Mouse (Mus musculus): Measurements from ENCODE around the gene Csnk1e. TPM values are rescaled to one million over a fixed set of nuclear protein-coding genes. Genes with fewer than 3 reads are reported as not detected.

Csnk1e gene
- polyA plus RNA-seq, 1 experiment from 2014 or later: 91.0 TPM

DNA sequence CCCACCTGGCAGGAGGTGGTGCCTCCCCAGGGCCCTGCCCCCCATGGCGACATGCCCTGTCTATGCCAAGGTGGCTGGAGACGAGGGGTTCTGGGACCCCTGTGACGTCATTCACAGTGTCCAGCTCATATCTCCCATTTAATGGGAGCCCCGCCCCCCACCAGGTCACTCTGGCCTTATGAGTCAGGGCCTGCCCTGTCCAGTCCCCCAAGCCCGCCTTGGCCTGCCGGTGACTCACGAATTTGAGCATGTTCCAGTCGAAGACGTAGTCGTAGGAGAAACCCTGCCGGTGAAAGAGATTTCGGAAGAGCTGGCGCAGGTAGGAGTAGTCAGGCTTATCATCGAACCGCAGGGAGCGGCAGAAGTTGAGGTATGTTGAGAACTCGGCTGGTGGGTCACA lies 30.8 kb downstream of the Csnk1e start:
- 87% methylated on average over 17 of the region's 17 CpGs for WGBS (ENCODE audit: insufficient replicate concordance)

DNA sequence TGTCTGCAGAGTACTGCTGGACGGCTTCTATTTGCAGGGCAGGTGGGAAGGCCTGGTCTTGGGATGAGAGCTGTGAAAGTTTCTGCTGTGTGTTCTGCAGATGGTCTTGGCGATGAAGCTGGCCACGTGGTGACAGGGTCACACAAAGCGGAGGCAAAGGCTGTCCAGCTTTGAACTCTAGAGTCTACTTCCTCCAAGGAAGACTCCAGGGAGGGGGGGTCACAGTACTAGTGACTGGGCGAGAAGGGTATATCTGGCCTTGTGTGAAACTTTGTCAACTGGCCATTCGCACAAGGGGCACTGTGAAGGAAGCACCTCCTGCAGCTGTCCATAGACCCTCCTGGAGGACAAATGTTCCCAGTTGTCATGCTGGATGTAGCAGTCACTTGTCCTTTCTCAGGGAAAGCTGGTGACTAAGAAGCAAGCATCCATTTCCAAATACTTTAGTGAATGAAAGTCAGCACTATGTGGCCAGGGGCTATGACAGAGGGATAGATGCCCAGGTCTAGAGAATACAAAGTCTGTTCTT lies 32.6 kb downstream of the Csnk1e start:
- no peak overlapping the region for H3K9ac ChIP-seq (ENCODE audit: low read depth, low read length)
- no peak overlapping the region for H3K4me3 ChIP-seq (ENCODE audit: low read depth, low read length)
- H3K27ac ChIP-seq (ENCODE audit: low read depth, low read length): no peak overlapping the region
- peaks cover 57% of the 10 kb centered on the region for H3K36me3 ChIP-seq (ENCODE audit: control insufficient read depth, insufficient read depth, low read length)
- 78% methylated on average over 6 of the region's 6 CpGs for WGBS (ENCODE audit: insufficient replicate concordance)
- ATAC-seq (replicated peaks; ENCODE audit: insufficient number of reproducible peaks, low FRiP score, low TSS enrichment): no peak
- peaks cover 4% of the 10 kb centered on the region for H3K4me1 ChIP-seq (ENCODE audit: control insufficient read depth, insufficient read depth, low read length)
- H3K9me3 ChIP-seq (replicated peaks; ENCODE audit: control insufficient read depth, low read length): no peaks in the 10 kb centered on the region
- no peak overlapping the region for H3K4me2 ChIP-seq
- no peaks in the 10 kb centered on the region for H3K27me3 ChIP-seq (ENCODE audit: control insufficient read depth, insufficient read depth, low read length)

More for the DNA sequence above, 30.8 kb downstream of the Csnk1e start:
- no peak for ATAC-seq (replicated peaks; ENCODE audit: insufficient number of reproducible peaks, low FRiP score, low TSS enrichment)
- H3K4me2 ChIP-seq: no peak overlapping the region
- no peaks in the 10 kb centered on the region for H3K27me3 ChIP-seq (ENCODE audit: control insufficient read depth, insufficient read depth, low read length)
- no peak overlapping the region for H3K9ac ChIP-seq (ENCODE audit: low read depth, low read length)
- peaks cover 63% of the 10 kb centered on the region for H3K36me3 ChIP-seq (ENCODE audit: control insufficient read depth, insufficient read depth, low read length)
- peaks cover 4% of the 10 kb centered on the region for H3K4me1 ChIP-seq (ENCODE audit: control insufficient read depth, insufficient read depth, low read length)
- no peak overlapping the region for H3K4me3 ChIP-seq (ENCODE audit: low read depth, low read length)
- H3K9me3 ChIP-seq (replicated peaks; ENCODE audit: control insufficient read depth, low read length): no peaks in the 10 kb centered on the region
- H3K27ac ChIP-seq (ENCODE audit: low read depth, low read length): no peak overlapping the region

DNA sequence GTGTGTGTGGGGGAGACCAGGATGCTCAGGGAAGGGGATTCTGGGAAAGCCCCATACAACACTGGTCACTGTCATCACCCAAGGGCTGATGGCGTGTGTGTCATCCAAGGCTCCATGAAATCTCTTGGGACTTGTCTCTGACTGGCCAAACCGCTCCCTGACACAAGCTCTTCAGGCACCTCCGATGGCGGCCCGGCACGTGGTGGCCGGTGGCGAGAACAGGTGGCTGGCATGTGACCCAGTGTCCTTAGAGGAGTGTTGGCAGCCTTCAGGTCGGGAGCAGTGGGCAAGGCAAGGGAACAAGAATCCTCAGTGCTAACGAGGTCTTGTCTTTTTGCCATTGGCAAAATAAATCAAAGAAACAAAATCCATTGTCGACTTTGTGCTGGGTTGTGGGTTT lies 36.7 kb downstream of the Csnk1e start:
- no peaks in the 10 kb centered on the region for H3K9me3 ChIP-seq (replicated peaks; ENCODE audit: control insufficient read depth, low read length)
- H3K27ac ChIP-seq (ENCODE audit: low read depth, low read length): no peak overlapping the region
- WGBS (ENCODE audit: insufficient replicate concordance): 87% methylated on average over 11 of the region's 11 CpGs
- no peak overlapping the region for H3K9ac ChIP-seq (ENCODE audit: low read depth, low read length)
- H3K4me2 ChIP-seq: no peak overlapping the region
- H3K4me1 ChIP-seq (ENCODE audit: control insufficient read depth, insufficient read depth, low read length): peaks cover 4% of the 10 kb centered on the region
- H3K36me3 ChIP-seq (ENCODE audit: control insufficient read depth, insufficient read depth, low read length): peaks cover 32% of the 10 kb centered on the region
- H3K27me3 ChIP-seq (ENCODE audit: control insufficient read depth, insufficient read depth, low read length): no peaks in the 10 kb centered on the region
- ATAC-seq (replicated peaks; ENCODE audit: insufficient number of reproducible peaks, low FRiP score, low TSS enrichment): no peak
- no peak overlapping the region for H3K4me3 ChIP-seq (ENCODE audit: low read depth, low read length)

DNA sequence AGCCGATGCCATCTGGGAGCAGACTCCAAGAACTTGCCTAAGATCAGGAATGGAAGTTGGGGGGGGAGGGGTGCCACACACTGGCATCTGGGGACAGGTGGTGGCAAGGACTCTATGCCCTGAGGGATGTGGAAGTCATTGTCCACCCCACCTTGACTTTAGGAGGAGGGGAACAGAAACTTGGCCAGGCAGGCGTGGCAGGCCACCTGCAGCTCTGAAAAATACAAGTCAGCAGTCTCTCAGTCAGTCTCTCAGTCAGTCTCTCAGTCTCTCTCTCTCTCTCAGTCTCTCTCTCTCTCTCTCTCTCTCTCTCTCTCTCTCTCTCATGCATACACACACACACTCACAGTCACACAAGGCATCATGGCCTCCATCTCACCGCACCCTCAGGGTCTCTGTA lies 37.1 kb downstream of the Csnk1e start:
- H3K36me3 ChIP-seq (ENCODE audit: control insufficient read depth, insufficient read depth, low read length): peaks cover 28% of the 10 kb centered on the region
- WGBS (ENCODE audit: insufficient replicate concordance): 88% methylated on average over 3 of the region's 3 CpGs
- no peak overlapping the region for H3K9ac ChIP-seq (ENCODE audit: low read depth, low read length)
- H3K4me1 ChIP-seq (ENCODE audit: control insufficient read depth, insufficient read depth, low read length): peaks cover 4% of the 10 kb centered on the region
- no peaks in the 10 kb centered on the region for H3K9me3 ChIP-seq (replicated peaks; ENCODE audit: control insufficient read depth, low read length)
- H3K27me3 ChIP-seq (ENCODE audit: control insufficient read depth, insufficient read depth, low read length): no peaks in the 10 kb centered on the region
- ATAC-seq (replicated peaks; ENCODE audit: insufficient number of reproducible peaks, low FRiP score, low TSS enrichment): no peak
- no peak overlapping the region for H3K27ac ChIP-seq (ENCODE audit: low read depth, low read length)
- H3K4me3 ChIP-seq (ENCODE audit: low read depth, low read length): no peak overlapping the region
- no peak overlapping the region for H3K4me2 ChIP-seq

DNA sequence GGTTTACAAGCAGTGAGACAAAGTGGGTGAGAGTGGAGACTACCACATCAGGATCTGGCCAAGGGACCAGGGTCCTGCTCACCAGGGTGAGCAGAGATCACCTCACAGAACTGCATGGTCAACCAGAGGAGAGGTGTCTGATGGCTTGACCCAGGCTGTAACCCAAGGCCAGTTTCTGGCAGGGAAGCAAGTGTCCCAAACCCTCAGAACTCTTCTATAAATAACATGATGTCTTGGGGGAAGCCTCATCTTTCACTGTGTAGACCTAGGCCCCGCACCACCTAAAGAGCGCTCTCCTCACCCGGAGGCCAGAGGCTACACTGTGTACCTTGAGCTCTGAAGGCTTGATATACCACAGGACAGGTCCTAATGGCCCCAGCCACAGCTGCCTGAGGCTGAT lies 38.0 kb downstream of the Csnk1e start:
- Histone ChIP-seq H3K4me3 (ENCODE audit: low read depth, low read length) (no peak overlapping the region), H3K36me3 (ENCODE audit: control insufficient read depth, insufficient read depth, low read length) (peaks cover 22% of the 10 kb centered on the region), H3K4me2 (no peak overlapping the region), H3K9me3 (replicated peaks; ENCODE audit: control insufficient read depth, low read length) (no peaks in the 10 kb centered on the region), H3K27me3 (ENCODE audit: control insufficient read depth, insufficient read depth, low read length) (no peaks in the 10 kb centered on the region), H3K27ac (ENCODE audit: low read depth, low read length) (no peak overlapping the region), H3K4me1 (ENCODE audit: control insufficient read depth, insufficient read depth, low read length) (no peaks in the 10 kb centered on the region; the same call in 1 of the 2 replicates), H3K9ac (ENCODE audit: low read depth, low read length) (no peak overlapping the region)
- 90% methylated on average over 3 of the region's 3 CpGs for WGBS (ENCODE audit: insufficient replicate concordance)
- no peak for ATAC-seq (replicated peaks; ENCODE audit: insufficient number of reproducible peaks, low FRiP score, low TSS enrichment)

DNA sequence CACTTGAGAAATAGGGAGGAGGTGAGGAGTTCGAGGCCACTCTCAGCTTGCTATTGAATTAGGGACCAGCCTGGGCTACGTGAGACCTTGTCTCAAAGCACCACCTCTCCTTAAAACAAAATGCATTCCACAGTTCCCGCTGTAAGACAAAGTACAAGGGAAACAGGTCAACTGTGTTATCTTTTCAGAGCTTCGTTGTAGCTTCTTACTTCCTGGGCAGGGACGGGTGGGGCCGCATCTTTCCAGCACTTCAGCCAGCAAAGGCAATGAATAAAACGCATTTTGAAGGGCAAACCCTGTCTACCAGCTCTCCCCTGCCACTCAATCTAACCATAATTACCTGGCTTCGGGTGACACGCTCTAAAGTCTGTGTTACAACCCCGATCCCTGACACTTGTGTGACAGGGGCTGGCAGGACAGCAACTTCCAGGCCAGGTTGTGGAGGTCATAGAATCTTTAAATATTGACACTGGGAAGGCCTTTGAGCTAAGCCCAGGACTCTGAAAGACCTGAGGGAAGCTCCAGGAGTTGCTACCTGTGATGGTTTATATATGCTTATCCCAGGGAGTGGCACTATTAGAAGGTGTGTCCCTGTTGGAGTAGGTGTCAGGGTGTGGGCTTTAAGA lies 38.8 kb downstream of the Csnk1e start:
- Histone ChIP-seq H3K27ac (ENCODE audit: low read depth, low read length) (no peak overlapping the region), H3K9ac (ENCODE audit: low read depth, low read length) (no peak overlapping the region), H3K9me3 (replicated peaks; ENCODE audit: control insufficient read depth, low read length) (no peaks in the 10 kb centered on the region), H3K36me3 (ENCODE audit: control insufficient read depth, insufficient read depth, low read length) (peaks cover 15% of the 10 kb centered on the region), H3K27me3 (ENCODE audit: control insufficient read depth, insufficient read depth, low read length) (no peaks in the 10 kb centered on the region), H3K4me2 (no peak overlapping the region), H3K4me3 (ENCODE audit: low read depth, low read length) (no peak overlapping the region), H3K4me1 (ENCODE audit: control insufficient read depth, insufficient read depth, low read length) (no peaks in the 10 kb centered on the region)
- 82% methylated on average over 10 of the region's 10 CpGs for WGBS (ENCODE audit: insufficient replicate concordance)
- no peak for ATAC-seq (replicated peaks; ENCODE audit: insufficient number of reproducible peaks, low FRiP score, low TSS enrichment)

DNA sequence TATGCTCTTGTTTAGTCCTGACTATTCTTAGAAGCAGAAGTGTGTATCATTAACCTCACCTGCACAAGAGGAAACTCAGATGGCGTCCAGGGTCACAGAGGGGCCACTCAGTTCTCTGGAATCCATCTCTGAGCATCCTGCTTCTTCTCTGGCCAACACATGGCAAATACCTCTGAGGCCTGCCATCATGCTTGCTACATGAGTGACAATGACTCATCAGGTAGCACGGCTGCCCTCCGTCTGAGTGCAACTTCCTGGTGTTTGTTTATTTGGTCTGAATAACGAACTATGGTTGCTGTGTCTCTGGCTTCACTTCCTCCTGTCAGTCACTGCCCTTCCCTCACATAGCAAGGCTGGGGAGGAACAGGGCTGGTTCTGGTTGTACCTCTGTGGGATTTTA lies 40.9 kb downstream of the Csnk1e start:
- no peak for ATAC-seq (replicated peaks; ENCODE audit: insufficient number of reproducible peaks, low FRiP score, low TSS enrichment)
- no peak overlapping the region for H3K9ac ChIP-seq (ENCODE audit: low read depth, low read length)
- H3K27ac ChIP-seq (ENCODE audit: low read depth, low read length): no peak overlapping the region
- H3K4me3 ChIP-seq (ENCODE audit: low read depth, low read length): no peak overlapping the region
- WGBS (ENCODE audit: insufficient replicate concordance): 32% methylated on average over 4 of the region's 4 CpGs
- H3K36me3 ChIP-seq (ENCODE audit: control insufficient read depth, insufficient read depth, low read length): peaks cover 6% of the 10 kb centered on the region
- no peaks in the 10 kb centered on the region for H3K27me3 ChIP-seq (ENCODE audit: control insufficient read depth, insufficient read depth, low read length)
- H3K9me3 ChIP-seq (replicated peaks; ENCODE audit: control insufficient read depth, low read length): no peaks in the 10 kb centered on the region
- no peaks in the 10 kb centered on the region for H3K4me1 ChIP-seq (ENCODE audit: control insufficient read depth, insufficient read depth, low read length)
- H3K4me2 ChIP-seq: no peak overlapping the region

DNA sequence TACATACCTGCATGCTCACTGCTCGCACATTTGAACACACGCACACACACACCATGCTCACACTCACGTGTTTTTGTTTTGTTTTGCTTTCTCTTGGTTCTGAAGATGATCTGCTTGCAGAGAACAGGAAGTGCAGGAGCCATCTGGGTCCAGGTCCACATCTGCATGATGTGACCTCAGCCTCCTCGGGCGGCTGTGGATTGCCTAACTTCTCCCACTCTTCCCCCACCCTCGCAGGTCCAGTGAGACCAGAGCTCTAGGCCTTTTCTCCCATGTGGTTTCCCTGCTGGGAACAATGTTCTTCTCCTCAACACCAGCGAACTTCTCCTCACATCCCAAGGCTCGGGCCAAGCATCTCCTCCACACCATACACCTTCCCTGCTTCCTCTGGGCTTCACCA lies 41.6 kb downstream of the Csnk1e start:
- peaks cover 5% of the 10 kb centered on the region for H3K36me3 ChIP-seq (ENCODE audit: control insufficient read depth, insufficient read depth, low read length)
- H3K9me3 ChIP-seq (replicated peaks; ENCODE audit: control insufficient read depth, low read length): no peaks in the 10 kb centered on the region
- H3K27ac ChIP-seq (ENCODE audit: low read depth, low read length): no peak overlapping the region
- H3K4me3 ChIP-seq (ENCODE audit: low read depth, low read length): no peak overlapping the region
- ATAC-seq (replicated peaks; ENCODE audit: insufficient number of reproducible peaks, low FRiP score, low TSS enrichment): no peak
- no peak overlapping the region for H3K4me2 ChIP-seq
- H3K4me1 ChIP-seq (ENCODE audit: control insufficient read depth, insufficient read depth, low read length): peaks cover 4% of the 10 kb centered on the region
- H3K27me3 ChIP-seq (ENCODE audit: control insufficient read depth, insufficient read depth, low read length): no peaks in the 10 kb centered on the region
- no peak overlapping the region for H3K9ac ChIP-seq (ENCODE audit: low read depth, low read length)
- WGBS (ENCODE audit: insufficient replicate concordance): 78% methylated on average over 8 of the region's 8 CpGs

DNA sequence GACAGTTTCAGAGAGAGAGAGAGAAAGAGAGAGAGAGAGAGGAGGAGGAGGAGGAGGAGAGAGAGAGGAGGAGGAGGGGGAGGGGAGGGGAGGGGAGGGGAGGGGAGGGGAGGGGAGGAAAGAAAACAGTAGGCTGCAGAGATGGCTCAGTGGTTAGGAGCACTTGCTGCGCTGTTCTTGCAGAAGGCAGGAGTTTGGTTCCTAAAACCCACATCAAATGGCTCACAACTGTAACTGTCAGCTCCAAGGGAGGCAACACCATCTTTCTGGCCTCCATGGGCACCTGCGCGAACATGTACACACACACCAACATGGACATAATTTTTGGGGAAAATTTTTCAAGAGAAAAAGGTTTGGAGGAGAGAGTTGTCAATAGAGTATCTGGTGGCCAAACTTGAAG lies 42.2 kb downstream of the Csnk1e start:
- H3K36me3 ChIP-seq (ENCODE audit: control insufficient read depth, insufficient read depth, low read length): peaks cover 1% of the 10 kb centered on the region; the same call in 1 of the 2 replicates
- no peaks in the 10 kb centered on the region for H3K9me3 ChIP-seq (replicated peaks; ENCODE audit: control insufficient read depth, low read length)
- H3K9ac ChIP-seq (ENCODE audit: low read depth, low read length): no peak overlapping the region
- ATAC-seq (replicated peaks; ENCODE audit: insufficient number of reproducible peaks, low FRiP score, low TSS enrichment): no peak
- WGBS (ENCODE audit: insufficient replicate concordance): 92% methylated on average over 3 of the region's 3 CpGs
- no peak overlapping the region for H3K4me3 ChIP-seq (ENCODE audit: low read depth, low read length)
- no peak overlapping the region for H3K27ac ChIP-seq (ENCODE audit: low read depth, low read length)
- no peaks in the 10 kb centered on the region for H3K27me3 ChIP-seq (ENCODE audit: control insufficient read depth, insufficient read depth, low read length)
- peaks cover 10% of the 10 kb centered on the region for H3K4me1 ChIP-seq (ENCODE audit: control insufficient read depth, insufficient read depth, low read length)
- no peak overlapping the region for H3K4me2 ChIP-seq

Data from heart, embryonic 11.5 days (tissue).